Mouse (Mus musculus) adrenal gland, postnatal 36 days (tissue): ENCODE data around the gene Aqp3. TPM values are rescaled to one million over a fixed set of nuclear protein-coding genes. Genes with fewer than 3 reads are reported as not detected.
A peak's percentile ranks its signal among the peaks of the same experiment; 100 is the strongest.

ENCODE experiments used
- DNase-seq, 2 experiments: peaks; one replicate each; pipeline ENCODE4 v3.0.0; 2021; ENCODE audit warnings: mixed read lengths in 1 of 2
- long read RNA-seq, 2 experiments: library from polyadenylated mRNA; stranded (forward); transcript quantifications; one replicate each; pipeline ENCODE4 v2.0.0; 2021; ENCODE audit warnings: borderline sequencing depth in 2 of 2
- total RNA-seq, 2 experiments: library from RNA; stranded (reverse); gene quantifications; 2 replicates each; pipeline ENCODE4 v1.2.3; 2021

The Aqp3 gene
- under 1 TPM in 1 of 2 experiments, not detected in 1; 0.23 TPM for total RNA-seq
- long read RNA-seq, experiment 1, result 0 reads
- long read RNA-seq, experiment 2, result 0 reads

DNA sequence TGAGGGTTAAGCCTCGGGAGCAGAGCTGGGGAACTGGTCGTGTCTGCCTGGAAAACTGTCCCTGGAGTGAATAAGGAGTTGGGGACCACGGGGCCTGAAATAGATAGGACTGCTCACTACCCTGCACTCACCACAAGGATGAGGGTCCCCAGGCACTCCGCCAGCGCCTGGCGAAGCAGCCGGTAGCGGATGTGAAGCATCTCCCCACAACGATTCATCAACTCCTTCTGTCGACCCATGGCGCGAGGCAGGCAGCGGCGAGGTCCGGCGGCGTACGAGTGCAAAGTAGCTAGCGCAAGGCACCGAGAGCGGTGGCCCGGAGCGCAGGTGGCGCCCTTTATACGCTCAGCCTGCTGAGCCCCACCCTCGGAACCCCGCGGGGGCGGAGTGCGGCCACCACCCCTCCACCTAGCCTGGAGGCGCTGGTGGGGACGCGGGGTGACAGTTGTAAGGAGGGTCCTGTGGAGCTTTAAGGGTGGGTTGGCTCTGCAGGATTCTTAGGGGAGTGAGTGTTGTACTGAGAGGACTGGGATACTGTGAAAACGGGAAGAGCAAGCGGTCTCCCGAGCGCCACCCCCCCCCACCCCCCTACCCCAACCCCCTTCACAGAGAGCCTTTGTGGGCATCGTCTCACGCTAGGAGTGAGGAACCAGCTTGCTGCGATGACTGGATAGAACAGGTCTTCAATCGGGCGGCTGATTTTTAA, at the start of gene Aqp3:
TSS of gene Aqp3 (minus strand) at position 313 of the 706 bp plus-strand sequence.
- DNase-seq, result peak; percentile 56 to 60

- no peak for DNase-seq
These were observed 44.6 kb upstream of the Aqp3 start for GRCm38 (mm10) chr4:41142601-41143000.

- no peak for DNase-seq
These were observed 42.3 kb upstream of the Aqp3 start for GRCm38 (mm10) chr4:41140174-41140875.

- no peak for DNase-seq
These were observed 38.8 kb upstream of the Aqp3 start for GRCm38 (mm10) chr4:41136811-41137210.

GRCm38 (mm10) chr4:41136454-41136805, 38.4 kb upstream of the Aqp3 start:
- DNase-seq, result peak; percentile 52 to 62

DNA sequence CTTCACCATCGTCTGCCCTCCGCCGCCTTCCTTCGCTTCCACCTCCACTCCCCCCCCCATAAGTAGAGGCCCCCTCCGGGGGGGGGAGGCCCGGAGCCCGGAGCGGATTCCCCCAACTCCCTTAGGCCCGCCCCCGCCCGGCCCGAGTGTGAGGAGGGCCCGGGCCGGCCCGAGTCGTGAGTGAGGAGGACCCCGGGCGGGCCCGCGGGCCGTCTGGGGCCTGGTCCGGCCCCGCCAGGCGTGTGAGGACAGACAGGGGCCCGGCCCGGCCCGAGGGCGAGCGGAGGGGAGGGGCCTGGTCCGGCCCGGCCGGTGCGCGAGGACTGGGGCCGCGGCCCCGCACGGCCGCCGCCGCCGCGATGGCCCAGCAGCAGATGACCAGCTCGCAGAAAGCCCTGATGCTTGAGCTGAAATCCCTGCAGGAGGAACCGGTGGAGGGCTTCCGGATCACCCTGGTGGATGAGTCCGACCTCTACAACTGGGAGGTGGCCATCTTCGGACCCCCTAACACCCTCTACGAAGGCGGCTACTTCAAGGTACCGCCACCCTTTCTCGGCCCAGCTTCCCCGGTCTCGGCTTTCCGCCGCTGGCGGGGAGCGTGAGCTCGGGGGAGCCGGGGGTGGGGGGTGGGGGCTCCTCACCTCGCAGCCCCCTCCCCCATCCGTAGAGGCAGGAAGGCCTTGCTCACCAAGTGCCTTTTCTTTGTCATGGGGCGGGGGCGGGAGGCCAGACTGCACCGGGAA, 37.9 kb upstream of the Aqp3 start, which contains the start of gene Ube2r2:
TSS of gene Ube2r2 (plus strand) at position 33 of the 743 bp plus-strand sequence.
- peak; percentile 69 to 79 for DNase-seq

- peak; percentile 83 to 91 for DNase-seq
These were observed 37.1 kb upstream of the Aqp3 start for GRCm38 (mm10) chr4:41134935-41135710.

DNA sequence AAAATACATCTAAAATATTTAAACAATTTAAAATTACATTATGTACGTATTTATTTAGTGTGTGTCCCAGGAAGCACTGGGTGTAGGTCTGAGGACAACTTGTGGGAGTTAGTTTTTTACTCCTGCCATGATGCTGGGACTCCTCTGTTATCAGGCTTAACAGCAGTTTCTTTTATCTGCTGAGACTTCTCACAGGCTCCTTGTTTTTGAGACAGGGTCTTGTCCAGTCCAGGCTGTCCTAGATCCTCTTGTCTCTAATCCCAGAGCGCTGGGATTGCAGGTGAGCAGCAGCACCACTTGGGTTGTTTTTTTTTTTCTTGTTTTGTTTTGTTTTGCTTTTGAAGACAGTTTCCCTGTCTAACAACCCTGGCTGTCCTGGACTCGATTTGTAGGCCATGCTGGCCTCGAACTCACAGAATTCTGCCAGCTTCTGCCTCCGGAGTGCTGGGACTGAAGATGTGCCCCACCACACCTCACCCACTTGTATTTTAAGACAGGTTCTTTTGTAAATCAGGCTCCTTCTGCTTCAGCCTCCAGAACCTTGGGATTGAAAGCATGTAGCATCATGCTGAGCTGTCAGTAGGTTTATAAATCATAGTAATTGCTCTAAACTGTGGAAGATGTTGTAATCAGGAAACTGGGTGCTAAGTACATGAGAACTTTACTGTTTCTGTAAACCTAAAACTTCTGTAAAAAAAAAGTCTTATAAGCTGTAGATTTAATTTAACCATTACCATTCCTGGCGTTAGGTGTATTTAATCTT, 35.7 kb upstream of the Aqp3 start:
- DNase-seq, result no peak

DNA sequence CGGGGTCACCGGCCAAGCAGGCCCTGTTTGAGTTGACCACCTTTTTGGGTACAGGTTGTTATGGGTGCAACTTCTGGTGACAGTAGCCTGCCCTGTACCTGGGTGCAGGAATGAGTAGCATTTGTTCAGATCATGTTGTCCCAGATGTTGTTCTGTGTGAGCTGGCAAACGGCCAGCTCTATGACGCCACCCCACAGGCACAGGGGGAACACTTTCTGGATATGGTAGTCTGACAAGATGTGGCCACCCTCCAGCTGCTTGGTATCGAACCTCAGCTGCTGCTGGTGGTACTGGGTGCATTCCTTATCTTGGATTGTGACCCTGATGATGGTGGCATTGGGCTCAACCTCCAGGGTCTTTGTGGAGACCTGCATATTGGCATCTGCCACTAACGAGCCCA, 34.5 kb upstream of the Aqp3 start:
- peak in 1 of 2 experiments; percentile 33 for DNase-seq

GRCm38 (mm10) chr4:41129836-41130235, 31.9 kb upstream of the Aqp3 start:
- no peak for DNase-seq

- peak; percentile 59 to 78 for DNase-seq
These were observed 31.4 kb upstream of the Aqp3 start for GRCm38 (mm10) chr4:41129406-41129805.

GRCm38 (mm10) chr4:41124180-41124951, 26.4 kb upstream of the Aqp3 start, which contains the start of gene Nol6:
Gene Nol6 (minus strand): TSS chr4:41124455.
- DNase-seq, result peak; percentile 97

- peak; percentile 71 to 84 for DNase-seq
These were observed 20.8 kb upstream of the Aqp3 start for GRCm38 (mm10) chr4:41118706-41119292.

- DNase-seq, result no peak
These were observed 18.8 kb upstream of the Aqp3 start for GRCm38 (mm10) chr4:41116817-41117216.

DNA sequence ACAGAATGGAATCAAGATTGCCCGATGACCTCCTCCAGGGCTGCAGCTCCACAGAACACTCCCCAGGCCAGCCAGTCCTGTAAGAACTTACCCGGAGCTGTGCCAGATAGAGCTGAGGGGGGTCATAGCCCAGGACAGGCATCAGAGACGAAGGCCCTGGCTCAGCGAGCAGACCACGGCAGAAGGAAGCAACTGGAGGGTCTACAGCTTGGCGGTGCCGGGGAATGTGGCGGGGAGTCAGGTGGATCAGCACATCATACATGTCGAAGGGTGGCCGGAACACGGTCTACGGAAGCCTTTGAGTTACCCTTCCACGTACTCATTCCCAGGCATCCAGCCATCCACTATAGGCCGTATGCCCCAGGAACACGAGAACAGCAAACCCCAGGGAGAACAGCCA, 17.8 kb upstream of the Aqp3 start:
- DNase-seq, result no peak

DNA sequence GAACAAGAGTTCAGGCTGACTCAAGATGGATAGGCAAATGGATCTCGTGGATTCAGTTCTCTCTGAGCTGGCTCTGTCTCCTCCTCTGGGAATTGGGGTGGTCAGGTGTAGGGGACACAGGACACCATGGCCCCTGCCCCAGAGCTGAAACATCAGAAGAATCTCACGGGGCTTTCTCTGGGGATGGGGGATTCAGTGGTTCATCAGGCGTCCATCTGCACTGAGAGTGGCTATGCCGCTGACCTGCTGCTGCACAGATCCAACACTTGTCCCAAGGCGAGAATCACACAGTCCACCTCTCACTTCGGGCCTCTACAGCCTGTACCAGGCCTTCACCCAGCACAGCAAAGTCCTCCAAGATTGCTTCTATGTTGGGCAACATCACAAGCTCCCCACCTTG, 17.1 kb upstream of the Aqp3 start:
- no peak for DNase-seq

DNA sequence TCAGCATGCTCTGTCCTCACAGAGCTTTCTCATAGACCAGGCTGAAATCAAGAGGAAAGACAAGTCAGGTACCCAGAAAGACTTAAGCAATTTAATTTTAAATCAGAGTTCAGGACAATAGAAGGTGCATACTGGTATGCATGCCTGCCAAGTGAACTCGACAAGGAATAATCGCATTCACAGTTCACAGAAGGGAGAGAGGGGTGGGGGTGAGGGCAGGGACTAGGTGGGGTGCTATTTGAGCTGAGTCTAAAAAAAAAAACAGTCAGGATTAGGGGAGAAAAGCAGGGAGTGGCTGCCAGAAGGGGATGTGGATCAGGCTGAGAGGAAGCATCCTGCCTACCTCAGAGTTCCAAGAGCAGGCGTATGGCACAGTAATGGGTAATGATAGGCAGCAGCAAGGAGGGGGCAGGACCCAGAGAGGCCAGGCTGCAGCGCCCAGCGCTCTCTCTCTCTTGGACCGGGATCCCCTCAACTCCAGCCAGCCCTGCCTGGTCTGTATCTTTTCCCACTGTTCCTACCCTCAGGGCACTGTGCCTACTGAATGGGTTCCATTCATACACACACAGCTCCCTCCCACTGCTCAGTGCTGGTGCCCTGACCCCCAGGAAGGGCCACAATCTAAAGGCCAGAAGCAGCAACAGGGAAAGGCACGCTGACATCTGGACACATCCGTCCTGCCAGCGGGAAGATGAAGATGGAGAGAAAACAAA, 16.5 kb upstream of the Aqp3 start:
- no peak for DNase-seq

DNA sequence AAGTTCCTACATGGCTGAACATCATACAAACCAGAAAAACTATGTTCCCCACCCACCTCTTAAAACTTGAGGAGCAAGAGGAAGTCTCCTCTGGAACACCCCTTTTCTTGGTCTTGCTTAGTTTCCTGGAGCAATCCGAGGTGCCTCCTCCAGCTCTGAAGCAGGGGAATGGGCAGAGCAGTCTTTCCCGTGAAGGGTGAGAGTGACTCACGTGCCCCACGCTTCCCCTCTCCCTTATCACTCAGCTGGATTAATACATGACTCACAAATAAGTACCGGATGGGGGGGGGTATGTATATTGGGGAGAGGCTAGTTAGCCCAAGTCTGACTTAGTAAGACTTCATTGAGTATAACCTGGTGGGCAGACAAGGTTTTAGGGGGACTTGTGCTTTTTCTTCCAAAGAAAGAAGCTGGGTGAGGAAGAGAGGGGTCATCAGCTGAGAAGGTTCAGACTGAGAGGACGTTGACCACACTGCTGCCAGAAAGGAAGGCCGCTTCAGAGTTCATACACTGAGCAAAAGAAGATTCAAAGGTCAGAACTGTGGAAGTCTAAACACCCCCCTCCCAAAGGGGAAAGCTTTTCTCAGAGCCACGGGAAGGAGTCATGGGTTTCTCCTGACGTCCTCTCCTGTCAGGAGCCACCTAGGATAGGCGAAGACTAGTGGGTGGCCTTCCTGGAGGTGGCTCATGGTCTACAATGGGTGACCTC, 10.9 kb upstream of the Aqp3 start:
- DNase-seq, result peak in 1 of 2 experiments; percentile 36

GRCm38 (mm10) chr4:41107440-41107839, 9.5 kb upstream of the Aqp3 start:
- no peak for DNase-seq
